Mouse (Mus musculus) layer of hippocampus, adult 11-12 months (tissue): ENCODE measurements around the gene Gm15517.
A peak's percentile ranks its signal among the peaks of the same experiment; 100 is the strongest.
"Not testable (repeated sequence)": the region's sequence is repeated elsewhere in the genome, so short reads cannot be mapped to it uniquely, and the experiment has no call there.

Source experiments
- DNase-seq: peaks from one replicate; pipeline ENCODE4 v3.0.0; 2022; ENCODE audit warnings: low spot score

The Gm15517 gene

GRCm38 (mm10) chr7:44261147-44261546, at the start of gene Gm15517:
TSS of gene Gm15517 (plus strand) at chr7:44261447.
- DNase-seq: no peak

GRCm38 (mm10) chr7:44215645-44216044, 45.6 kb upstream of the Gm15517 start, which contains the start of gene Klk1b5:
TSS of gene Klk1b5 (plus strand) at chr7:44215945.
- no peak for DNase-seq

- not testable (repeated sequence) for DNase-seq
Observed at GRCm38 (mm10) chr7:44221601-44222000, 39.6 kb upstream of the Gm15517 start.

- not testable (repeated sequence) for DNase-seq
Observed at GRCm38 (mm10) chr7:44222335-44222734, 38.9 kb upstream of the Gm15517 start.

- no peak for DNase-seq
Observed at GRCm38 (mm10) chr7:44225076-44225475, 36.2 kb upstream of the Gm15517 start, which contains the start of gene Klk1. TSS of gene Klk1 (plus strand) at chr7:44225360.

- DNase-seq: no peak
Observed at GRCm38 (mm10) chr7:44235909-44236308, 25.3 kb upstream of the Gm15517 start, which contains the start of gene Gm36864. TSS of gene Gm36864 (plus strand) at chr7:44236177.

- DNase-seq: no peak
Observed at GRCm38 (mm10) chr7:44239913-44240312, 21.3 kb upstream of the Gm15517 start.

- no peak for DNase-seq
Observed at GRCm38 (mm10) chr7:44240712-44241111, 20.5 kb upstream of the Gm15517 start.

- no peak for DNase-seq
Observed at GRCm38 (mm10) chr7:44241163-44241562, 20.1 kb upstream of the Gm15517 start.

- no peak for DNase-seq
Observed at GRCm38 (mm10) chr7:44244080-44244479, 17.2 kb upstream of the Gm15517 start.

- peak; percentile 93 for DNase-seq
Observed at GRCm38 (mm10) chr7:44246055-44246983, 14.9 kb upstream of the Gm15517 start, which contains the start of the genes 1700028J19Rik and 2410002F23Rik. TSS of gene 1700028J19Rik (minus strand) at chr7:44246695. TSS of gene 2410002F23Rik (plus strand) at chr7:44246722.

GRCm38 (mm10) chr7:44246984-44247470, 14.2 kb upstream of the Gm15517 start:
- DNase-seq: peak; percentile 46

- DNase-seq: no peak
Observed at GRCm38 (mm10) chr7:44247971-44248370, 13.3 kb upstream of the Gm15517 start.

GRCm38 (mm10) chr7:44249248-44249647, 12.0 kb upstream of the Gm15517 start:
- no peak for DNase-seq

- not testable (repeated sequence) for DNase-seq
Observed at GRCm38 (mm10) chr7:44250732-44251275, 10.4 kb upstream of the Gm15517 start.

- no peak for DNase-seq
Observed at GRCm38 (mm10) chr7:44253023-44253616, 8.1 kb upstream of the Gm15517 start.

- DNase-seq: no peak
Observed at GRCm38 (mm10) chr7:44254930-44255329, 6.3 kb upstream of the Gm15517 start.

GRCm38 (mm10) chr7:44257278-44257677, 4.0 kb upstream of the Gm15517 start, which contains the start of gene Acp4:
TSS of gene Acp4 (minus strand) at chr7:44257378.
- DNase-seq: no peak

- DNase-seq: no peak
Observed at GRCm38 (mm10) chr7:44260410-44260809, 837 bp upstream of the Gm15517 start.

- DNase-seq: peak; percentile 97
Observed at GRCm38 (mm10) chr7:44262791-44263643, 1.8 kb downstream of the Gm15517 start.

- DNase-seq: no peak
Observed at GRCm38 (mm10) chr7:44268117-44268516, 6.9 kb downstream of the Gm15517 start.
